Mouse (Mus musculus) lung, embryonic 16.5 days (tissue): ENCODE measurements around the gene Gm3020. TPM values are rescaled to one million over a fixed set of nuclear protein-coding genes. Genes with fewer than 3 reads are reported as not detected.
"Not testable (repeated sequence)": the region's sequence is repeated elsewhere in the genome, so short reads cannot be mapped to it uniquely, and the experiment has no call there.

Experiments
- ATAC-seq: fragments of 200-750 bp; cut with Nextera tagmentation; 2 replicates; pipeline ENCODE4 v1.8.0; 2017; ENCODE audit warnings: low read depth, mild to moderate bottlenecking, moderate library complexity
- H3K27ac ChIP-seq: fragments of 300-500 bp; sonication (generic); 2 replicates; pipeline ENCODE4 v1.5.1; 2014; ENCODE audit warnings: mild to moderate bottlenecking, control low read depth, low read length
- H3K27me3 ChIP-seq: fragments of 300-500 bp; sonication (generic); 2 replicates; pipeline ENCODE4 v1.6.1; 2014; ENCODE audit warnings: low read depth, low read length, mixed read lengths; ENCODE audit not compliant: control insufficient read depth, insufficient read depth
- H3K36me3 ChIP-seq: fragments of 300-500 bp; sonication (generic); 2 replicates; pipeline ENCODE4 v1.6.1; 2014; ENCODE audit warnings: low read length; ENCODE audit not compliant: control insufficient read depth, insufficient read depth
- H3K4me1 ChIP-seq: fragments of 300-500 bp; sonication (generic); replicated peaks from 2 replicates; pipeline ENCODE4 v1.6.1; 2014; ENCODE audit warnings: low read length, mixed read lengths; ENCODE audit not compliant: control insufficient read depth, insufficient read depth
- H3K4me2 ChIP-seq: fragments of 300-500 bp; sonication (generic); 2 replicates; pipeline ENCODE4 v1.6.1; 2014; ENCODE audit warnings: low read depth, low read length, control low read depth
- H3K4me3 ChIP-seq: fragments of 300-500 bp; sonication (generic); 2 replicates; pipeline ENCODE4 v1.5.1; 2014; ENCODE audit warnings: mild to moderate bottlenecking, low read length, control low read depth
- H3K9ac ChIP-seq: fragments of 300-500 bp; sonication (generic); 2 replicates; pipeline ENCODE4 v1.6.1; 2014; ENCODE audit warnings: low read length, control low read depth
- H3K9me3 ChIP-seq: fragments of 300-500 bp; sonication (generic); 2 replicates; pipeline ENCODE4 v1.6.1; 2016; ENCODE audit warnings: low read length; ENCODE audit not compliant: control insufficient read depth
- WGBS: fragments of 180-500 bp; shearing (Covaris S2); extraction: QIAGEN DNeasy Blood & Tissue Kit; methylation state at CpG from one replicate; pipeline ENCODE4 v1.1.7; 2014; 5-methylcytosine and 5-hydroxymethylcytosine counted together
- polyA plus RNA-seq: library from polyadenylated mRNA; unstranded; fragments of >200 nt; fragmentation: Nextera tagmentation; extraction: Ambion mirVana; gene quantifications from 2 replicates; pipeline ENCODE4 v1.2.1, GENCODE M21; 2015

Gm3020 gene
- 1.1 TPM in 2 replicates for polyA plus RNA-seq

- WGBS: no CpG with 5 or more reads among the region's 32 CpGs
- H3K4me1 ChIP-seq, ATAC-seq, H3K27me3 ChIP-seq, H3K9me3 ChIP-seq, H3K36me3 ChIP-seq, H3K4me3 ChIP-seq, H3K4me2 ChIP-seq, H3K9ac ChIP-seq, H3K27ac ChIP-seq: not testable (repeated sequence)
These were observed at the start of gene Gm3020 for GRCm38 (mm10) chr14:3651730-3652129. TSS of gene Gm3020 (plus strand) at chr14:3652030.

- not testable (repeated sequence) for H3K9me3 ChIP-seq, H3K27ac ChIP-seq, H3K4me2 ChIP-seq, H3K36me3 ChIP-seq, H3K27me3 ChIP-seq, H3K9ac ChIP-seq, H3K4me1 ChIP-seq, H3K4me3 ChIP-seq, ATAC-seq
- no CpG with 5 or more reads among the region's 2 CpGs for WGBS
These were observed 17.6 kb upstream of the Gm3020 start, which contains the start of gene Gm3012 for GRCm38 (mm10) chr14:3634212-3634611. TSS of gene Gm3012 (plus strand) at chr14:3634512.

GRCm38 (mm10) chr14:3688483-3688882, 36.7 kb downstream of the Gm3020 start, which contains the start of gene Gm3043:
TSS of gene Gm3043 (plus strand) at chr14:3688783.
- H3K4me2 ChIP-seq, ATAC-seq: not testable (repeated sequence)

More at GRCm38 (mm10) chr14:3688483-3688882, 36.7 kb downstream of the Gm3020 start, which contains the start of gene Gm3043:
- WGBS: no CpG with 5 or more reads among the region's 3 CpGs
- not testable (repeated sequence) for H3K27ac ChIP-seq, H3K9ac ChIP-seq, H3K4me1 ChIP-seq, H3K9me3 ChIP-seq, H3K36me3 ChIP-seq, H3K27me3 ChIP-seq, H3K4me3 ChIP-seq

Other genes starting within 250 kb of the Gm3020 start
- gene Gm10409, start 239.4 kb upstream of the Gm3020 start, polyA plus RNA-seq: 1.1 TPM in 2 replicates
- 0.72 TPM in 1 of 2 replicates, not detected in the other for gene Gm3005, start 223.9 kb upstream of the Gm3020 start, polyA plus RNA-seq
- not detected in 2 replicates for gene Gm10408, start 202.7 kb upstream of the Gm3020 start, polyA plus RNA-seq
- not detected in 2 replicates for gene Gm3012, start 17.5 kb upstream of the Gm3020 start, polyA plus RNA-seq
- not detected in 2 replicates for gene Gm3043, start 36.8 kb downstream of the Gm3020 start, polyA plus RNA-seq
- 0.26 TPM in 2 replicates for gene Gm3002, start 158.0 kb downstream of the Gm3020 start, polyA plus RNA-seq
- not detected in 2 replicates for gene Gm3033, start 194.2 kb downstream of the Gm3020 start, polyA plus RNA-seq
- gene Gm2916, start 232.1 kb downstream of the Gm3020 start, polyA plus RNA-seq: not detected in 2 replicates